Mouse (Mus musculus): Measurements from ENCODE around the gene Lamp3. TPM values are rescaled to one million over a fixed set of nuclear protein-coding genes. Genes with fewer than 3 reads are reported as not detected.
"Not testable (repeated sequence)": the region's sequence is repeated elsewhere in the genome, so short reads cannot be mapped to it uniquely, and the experiment has no call there.

The Lamp3 gene
- 3.3 and 4.1 TPM in 2 replicates for total RNA-seq (2017)

- ATAC-seq (ENCODE audit: extremely low read depth, insufficient number of reproducible peaks, low FRiP score, poor library complexity, severe bottlenecking), result no peak
Measured at GRCm38 (mm10) chr16:19706216-19706615, at the start of gene Lamp3. Lamp3 (minus strand) TSS chr16:19706375.

- peak; percentile 97 for ATAC-seq (ENCODE audit: extremely low read depth, insufficient number of reproducible peaks, low FRiP score, poor library complexity, severe bottlenecking)
Measured at GRCm38 (mm10) chr16:19732896-19733295, 26.7 kb upstream of the Lamp3 start.

GRCm38 (mm10) chr16:19724139-19724538 is 18.0 kb upstream of the Lamp3 start:
- ATAC-seq (ENCODE audit: extremely low read depth, insufficient number of reproducible peaks, low FRiP score, poor library complexity, severe bottlenecking), result peak; percentile 55; the same call in 1 of the 2 replicates

GRCm38 (mm10) chr16:19720959-19721358 is 14.8 kb upstream of the Lamp3 start:
- peak; percentile 30; the same call in 1 of the 2 replicates for ATAC-seq (ENCODE audit: extremely low read depth, insufficient number of reproducible peaks, low FRiP score, poor library complexity, severe bottlenecking)

GRCm38 (mm10) chr16:19707381-19707780 is 1.2 kb upstream of the Lamp3 start:
- no peak for ATAC-seq (ENCODE audit: extremely low read depth, insufficient number of reproducible peaks, low FRiP score, poor library complexity, severe bottlenecking)

GRCm38 (mm10) chr16:19699207-19699606 is 7.0 kb downstream of the Lamp3 start:
- ATAC-seq (ENCODE audit: extremely low read depth, insufficient number of reproducible peaks, low FRiP score, poor library complexity, severe bottlenecking), result no peak

GRCm38 (mm10) chr16:19670768-19671357 is 35.3 kb downstream of the Lamp3 start:
- no peak for ATAC-seq (ENCODE audit: extremely low read depth, insufficient number of reproducible peaks, low FRiP score, poor library complexity, severe bottlenecking)

- ATAC-seq (ENCODE audit: extremely low read depth, insufficient number of reproducible peaks, low FRiP score, poor library complexity, severe bottlenecking), result no peak
Measured at GRCm38 (mm10) chr16:19666312-19666711, 39.9 kb downstream of the Lamp3 start.

GRCm38 (mm10) chr16:19629816-19630215 is 76.4 kb downstream of the Lamp3 start, which contains the start of gene Olfr171:
Olfr171 (minus strand) TSS chr16:19629916.
- ATAC-seq (ENCODE audit: extremely low read depth, insufficient number of reproducible peaks, low FRiP score, poor library complexity, severe bottlenecking), result no peak

- not testable (repeated sequence) for ATAC-seq (ENCODE audit: extremely low read depth, insufficient number of reproducible peaks, low FRiP score, poor library complexity, severe bottlenecking)
Measured at GRCm38 (mm10) chr16:19611782-19612181, 94.4 kb downstream of the Lamp3 start, which contains the start of gene Olfr170. Olfr170 (minus strand) TSS chr16:19611882.

Other genes with a start within 250 kb of the Lamp3 start
- 0.37 and 0.81 TPM in 2 replicates for gene Olfr166, start 222.7 kb downstream of the Lamp3 start, total RNA-seq (2017)
- gene Olfr167, start 184.1 kb downstream of the Lamp3 start, total RNA-seq (2017), result not detected in 2 replicates
- gene Olfr168, start 170.8 kb downstream of the Lamp3 start, total RNA-seq (2017), result not detected in 2 replicates
- not detected in 2 replicates for gene Olfr169, start 134.6 kb downstream of the Lamp3 start, total RNA-seq (2017)
- gene Olfr170, start 94.5 kb downstream of the Lamp3 start, total RNA-seq (2017), result not detected in 2 replicates
- gene Olfr171, start 76.5 kb downstream of the Lamp3 start, total RNA-seq (2017), result not detected in 2 replicates
- gene B3gnt5, start 53.8 kb upstream of the Lamp3 start, total RNA-seq (2017), result 137 and 140 TPM in 2 replicates

Measured in neutrophil, adult 5-6 weeks (primary cell).